Mouse (Mus musculus) left cerebral cortex, postnatal 4 days (tissue): ENCODE measurements around the gene Nme8. TPM values are rescaled to one million over a fixed set of nuclear protein-coding genes. Genes with fewer than 3 reads are reported as not detected.

Experiments
- DNase-seq: peaks from one replicate; pipeline ENCODE4 v3.0.0-alpha.2; 2022
- intact Hi-C: fragments of 180-260 bp; cut with DNase I; formaldehyde crosslinking; loops from one replicate; pipeline ENCODE4 v1.15.1; 2025
- total RNA-seq, 2 experiments: library from RNA; stranded (reverse); gene quantifications; 2 replicates each; pipeline ENCODE4 v1.2.3; 2021

The Nme8 gene
- total RNA-seq, 2 experiments from 2014 or later: not detected

- intact Hi-C loops: loop anchor here (10.0 kb wide), 1 partner anchor 495 kb away; no protein-coding TSS in a partner anchor
Measured at GRCm38 (mm10) chr13:19649824-19650223, 47.8 kb downstream of the Nme8 start.

GRCm38 (mm10) chr13:19644225-19644624, 53.4 kb downstream of the Nme8 start:
- no peak for DNase-seq

More at GRCm38 (mm10) chr13:19649824-19650223, 47.8 kb downstream of the Nme8 start:
- DNase-seq: no peak

GRCm38 (mm10) chr13:19643519-19643918, 54.1 kb downstream of the Nme8 start:
- intact Hi-C loops: loop anchor here (10.0 kb wide), 1 partner anchor 489 kb away; no protein-coding TSS in a partner anchor

More at GRCm38 (mm10) chr13:19644225-19644624, 53.4 kb downstream of the Nme8 start:
- intact Hi-C loops: loop anchor here (10.0 kb wide), 1 partner anchor 489 kb away; no protein-coding TSS in a partner anchor

GRCm38 (mm10) chr13:19640203-19640851, 57.3 kb downstream of the Nme8 start:
- no peak for DNase-seq
- intact Hi-C loops: loop anchor here (2.0 to 10.0 kb wide), 2 partner anchors 276 to 486 kb away; no protein-coding TSS in a partner anchor

More at GRCm38 (mm10) chr13:19643519-19643918, 54.1 kb downstream of the Nme8 start:
- no peak for DNase-seq

- DNase-seq: peak; percentile 13
- intact Hi-C loops: no loop called here
Measured at GRCm38 (mm10) chr13:19636131-19636530, 61.5 kb downstream of the Nme8 start.

- intact Hi-C loops: no loop called here
- DNase-seq: no peak
Measured at GRCm38 (mm10) chr13:19630768-19631709, 66.6 kb downstream of the Nme8 start.

- intact Hi-C loops: no loop called here
- DNase-seq: no peak
Measured at GRCm38 (mm10) chr13:19626473-19626872, 71.1 kb downstream of the Nme8 start.

GRCm38 (mm10) chr13:19624632-19625320, 72.8 kb downstream of the Nme8 start:
- no peak for DNase-seq
- intact Hi-C loops: loop anchor here (5.0 kb wide), 1 partner anchor 257 kb away; no protein-coding TSS in a partner anchor

GRCm38 (mm10) chr13:19623228-19623905, 74.2 kb downstream of the Nme8 start:
- intact Hi-C loops: loop anchor here (5.0 kb wide), 1 partner anchor 256 kb away; no protein-coding TSS in a partner anchor
- peak; percentile 9 for DNase-seq

GRCm38 (mm10) chr13:19622573-19623227, 74.9 kb downstream of the Nme8 start, which contains the start of gene Sfrp4:
Gene Sfrp4 (plus strand): TSS chr13:19623104.
- DNase-seq: peak; percentile 43
- intact Hi-C loops: loop anchor here (5.0 kb wide), 1 partner anchor 255 kb away; no protein-coding TSS in a partner anchor

GRCm38 (mm10) chr13:19619216-19619927, 78.2 kb downstream of the Nme8 start, which contains the start of gene Epdr1:
Gene Epdr1 (minus strand): TSS chr13:19619927.
- intact Hi-C loops: no loop called here
- peak; percentile 83 for DNase-seq

GRCm38 (mm10) chr13:19618841-19619215, 78.8 kb downstream of the Nme8 start:
- no peak for DNase-seq
- intact Hi-C loops: no loop called here

- DNase-seq: no peak
- intact Hi-C loops: no loop called here
Measured at GRCm38 (mm10) chr13:19618081-19618480, 79.5 kb downstream of the Nme8 start.

GRCm38 (mm10) chr13:19614311-19614710, 83.3 kb downstream of the Nme8 start:
- intact Hi-C loops: no loop called here
- no peak for DNase-seq

- DNase-seq: no peak
- intact Hi-C loops: no loop called here
Measured at GRCm38 (mm10) chr13:19613426-19613825, 84.2 kb downstream of the Nme8 start.

- intact Hi-C loops: no loop called here
- no peak for DNase-seq
Measured at GRCm38 (mm10) chr13:19612963-19613362, 84.6 kb downstream of the Nme8 start.

GRCm38 (mm10) chr13:19612348-19612747, 85.2 kb downstream of the Nme8 start:
- intact Hi-C loops: no loop called here
- DNase-seq: peak; percentile 10

- no peak for DNase-seq
- intact Hi-C loops: no loop called here
Measured at GRCm38 (mm10) chr13:19608120-19608519, 89.5 kb downstream of the Nme8 start.

GRCm38 (mm10) chr13:19604916-19605315, 92.7 kb downstream of the Nme8 start:
- DNase-seq: no peak
- intact Hi-C loops: no loop called here
